Mouse (Mus musculus) bone marrow macrophage, adult 2 months (primary cell): ENCODE measurements around the gene Mindy3. TPM values are rescaled to one million over a fixed set of nuclear protein-coding genes. Genes with fewer than 3 reads are reported as not detected.
"Not testable (repeated sequence)": the region's sequence is repeated elsewhere in the genome, so short reads cannot be mapped to it uniquely, and the experiment has no call there.

Source experiments
- H3K27ac ChIP-seq: 2 replicates; pipeline ENCODE4 v1.5.1; 2012; ENCODE audit warnings: low read depth, low read length; ENCODE audit not compliant: insufficient read depth
- H3K4me1 ChIP-seq: 2 replicates; pipeline ENCODE4 v1.6.1; 2012; ENCODE audit warnings: low read length; ENCODE audit not compliant: control insufficient read depth, insufficient read depth
- H3K4me3 ChIP-seq: 2 replicates; pipeline ENCODE4 v1.5.1; 2012; ENCODE audit warnings: mild to moderate bottlenecking, low read length, moderate library complexity; ENCODE audit not compliant: insufficient read depth
- CTCF ChIP-seq: IDR thresholded peaks from 2 replicates; pipeline ENCODE4 v1.5.1; 2012; ENCODE audit warnings: low read depth, mild to moderate bottlenecking, low read length, moderate library complexity
- POLR2A ChIP-seq: IDR thresholded peaks from 2 replicates; pipeline ENCODE4 v1.6.1; 2012; ENCODE audit warnings: mild to moderate bottlenecking, low read depth, low read length, borderline replicate concordance
- polyA plus RNA-seq: library from polyadenylated mRNA; stranded (reverse); fragments of >200 nt; gene quantifications from 2 replicates; pipeline ENCODE4 v1.2.4, GENCODE M21; 2012; ENCODE audit not compliant: missing spikeins, insufficient read depth, insufficient read length

Mindy3 gene
- polyA plus RNA-seq: 27.3 and 29.9 TPM in 2 replicates

DNA sequence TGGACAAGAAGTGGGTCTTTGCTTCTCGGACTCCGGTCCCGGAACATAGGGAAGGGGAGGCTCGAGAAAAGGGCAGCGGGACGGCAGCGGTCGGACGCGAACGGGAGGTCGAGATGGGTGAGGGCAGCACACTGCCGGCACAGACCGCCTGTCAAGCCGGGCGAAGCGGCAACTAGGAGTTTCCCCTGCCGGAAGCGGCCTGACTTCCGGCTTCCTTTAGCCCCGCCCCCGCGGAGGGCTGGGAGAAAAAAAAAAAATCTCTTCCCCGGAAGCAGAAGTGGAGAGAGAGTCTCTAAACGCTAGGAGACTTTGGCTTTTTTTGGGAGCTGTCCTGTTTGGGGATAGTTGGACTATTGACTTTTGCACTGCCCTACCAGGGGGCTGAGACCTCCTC is at the start of gene Mindy3:
Gene Mindy3, minus strand, starts transcription at position 209 of the 394 bp plus-strand sequence.
- peak; percentile 86 for TF ChIP-seq POLR2A
- TF ChIP-seq CTCF: no peak
- peak within 1 kb of the TSS; percentile 90 for H3K4me3 ChIP-seq
- H3K4me1 ChIP-seq: peaks cover 7% of the 10 kb centered on the region
- peak within 1 kb of the TSS; percentile 59 for H3K27ac ChIP-seq

DNA sequence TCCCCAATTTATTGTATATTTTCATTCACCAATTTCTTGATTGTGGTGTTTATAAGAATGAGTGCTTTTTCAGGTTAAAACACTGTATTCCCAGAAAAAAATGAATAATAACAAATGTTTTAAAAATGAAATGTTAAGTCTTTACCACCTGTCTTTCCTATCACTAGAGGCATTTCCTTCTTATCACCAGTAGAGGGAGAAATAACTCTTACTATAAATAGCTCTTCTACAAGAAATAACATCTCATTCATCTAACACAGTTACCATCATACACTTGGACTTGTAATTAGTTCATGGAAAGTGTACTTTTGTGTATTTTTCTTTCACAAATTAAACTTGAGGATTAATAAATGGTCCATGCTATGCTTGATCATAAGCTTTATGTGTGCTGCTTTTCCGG is 40.5 kb upstream of the Mindy3 start:
- Histone ChIP-seq H3K27ac (no peak overlapping the region), H3K4me3 (no peak overlapping the region), H3K4me1 (no peaks in the 10 kb centered on the region)
- TF ChIP-seq POLR2A (no peak), CTCF (no peak)

DNA sequence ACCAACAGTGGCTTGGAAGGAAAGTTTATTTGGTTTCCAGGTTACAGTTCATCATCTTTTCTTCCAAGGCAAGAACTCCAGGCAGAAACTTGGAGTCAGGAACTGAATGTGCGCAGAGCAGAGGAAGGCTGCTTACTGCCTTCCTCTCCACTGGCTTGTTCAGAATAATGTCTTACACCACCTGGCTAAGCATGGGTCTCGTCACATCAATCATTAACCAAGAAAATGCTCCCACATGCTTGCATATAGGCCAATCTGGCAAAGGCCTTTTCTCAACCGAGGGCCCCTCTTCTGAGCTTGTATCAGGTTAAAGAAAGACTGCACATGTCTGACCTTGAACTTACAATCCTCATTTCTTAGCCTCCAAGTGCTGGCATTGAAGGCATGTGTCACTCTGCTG is 30.8 kb upstream of the Mindy3 start:
- TF ChIP-seq POLR2A (no peak), CTCF (no peak)
- H3K4me1 ChIP-seq: no peaks in the 10 kb centered on the region

DNA sequence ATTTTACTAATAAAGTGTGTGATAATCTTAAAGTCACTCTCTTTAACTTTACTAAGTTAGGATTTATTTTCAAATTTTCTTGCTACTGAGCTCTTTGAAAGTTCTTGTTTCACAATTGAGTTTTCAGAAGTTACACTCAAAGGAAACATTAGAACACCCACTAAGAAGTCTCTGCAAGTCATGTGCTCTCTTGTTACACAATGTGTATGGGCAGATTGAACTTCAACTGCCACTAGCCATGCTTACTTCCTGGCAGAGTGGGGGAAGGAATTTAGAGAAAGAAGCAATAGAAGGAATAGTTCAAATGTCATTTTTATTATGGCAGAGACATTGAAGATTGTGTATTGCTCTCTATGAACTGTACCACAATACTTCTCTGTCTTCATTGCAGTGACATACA is 20.9 kb upstream of the Mindy3 start:
- no peak overlapping the region for H3K27ac ChIP-seq
- TF ChIP-seq CTCF (no peak), POLR2A (no peak)
- H3K4me1 ChIP-seq: peaks cover 8% of the 10 kb centered on the region
- no peak overlapping the region for H3K4me3 ChIP-seq

More for the DNA sequence above, 30.8 kb upstream of the Mindy3 start:
- H3K4me3 ChIP-seq: no peak overlapping the region
- no peak overlapping the region for H3K27ac ChIP-seq

DNA sequence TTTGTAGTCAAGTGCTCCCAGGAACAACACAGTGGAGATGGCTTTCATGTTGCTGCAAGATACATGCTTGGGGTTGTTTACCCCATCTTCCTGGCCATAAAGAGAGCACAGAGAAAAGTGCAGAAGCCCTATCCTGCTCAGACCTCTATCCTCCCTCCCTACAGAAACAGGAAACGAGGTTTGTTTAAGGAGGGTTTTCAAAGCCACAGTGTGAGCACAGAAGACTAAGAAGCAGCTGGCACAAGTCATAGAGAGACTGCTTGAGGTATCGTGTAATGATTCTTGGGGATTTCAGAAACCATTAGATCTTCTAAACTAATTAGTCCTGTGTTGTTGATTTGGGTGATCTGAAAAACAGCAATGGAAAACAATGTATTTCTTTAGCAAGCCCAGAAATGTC is 20.3 kb upstream of the Mindy3 start:
- no peak overlapping the region; the same call in 1 of the 2 replicates for H3K27ac ChIP-seq
- H3K4me1 ChIP-seq: peaks cover 8% of the 10 kb centered on the region
- TF ChIP-seq CTCF (no peak), POLR2A (no peak)
- no peak overlapping the region for H3K4me3 ChIP-seq

DNA sequence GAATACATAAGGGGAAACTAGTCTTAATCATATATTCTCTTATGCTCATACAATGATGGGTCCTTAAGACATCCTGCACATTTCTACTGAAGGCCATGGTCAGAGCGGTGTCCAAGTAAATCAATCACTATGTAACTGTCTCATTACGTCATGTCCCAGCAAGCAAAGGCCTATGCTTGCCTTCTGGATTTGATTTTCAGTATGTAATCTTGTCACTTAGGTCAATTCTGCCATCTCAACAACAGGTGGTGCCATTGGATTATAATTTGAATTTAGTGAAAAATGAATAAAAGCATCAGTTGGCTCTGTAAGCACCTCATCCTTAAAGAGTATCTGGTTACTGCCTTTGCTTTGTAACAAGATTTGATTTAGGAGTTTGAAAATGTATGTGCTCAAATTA is 18.9 kb upstream of the Mindy3 start:
- Histone ChIP-seq H3K4me1 (peaks cover 8% of the 10 kb centered on the region), H3K27ac (no peak overlapping the region), H3K4me3 (no peak overlapping the region)
- TF ChIP-seq POLR2A: no peak
- no peak for TF ChIP-seq CTCF

DNA sequence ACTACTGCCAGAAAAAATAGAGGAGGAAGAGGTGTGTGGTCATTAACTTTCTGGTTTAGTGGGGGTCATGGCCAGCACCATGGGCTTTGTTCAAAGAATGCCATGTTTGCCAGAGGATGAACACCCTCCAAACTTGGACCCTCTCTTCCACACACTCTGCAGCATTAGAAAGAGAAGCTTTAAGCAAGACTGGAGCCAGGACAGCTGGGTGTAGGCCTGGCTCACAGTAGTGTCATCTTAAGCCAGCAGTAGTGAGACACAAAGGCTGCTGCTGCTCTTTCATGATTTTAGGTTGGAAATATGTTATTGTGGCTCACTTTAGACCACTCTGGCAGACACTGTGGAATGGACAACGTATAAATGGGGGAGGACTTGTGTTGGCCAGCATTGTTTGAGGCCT is 12.8 kb upstream of the Mindy3 start:
- Histone ChIP-seq H3K27ac (no peak overlapping the region), H3K4me3 (no peak overlapping the region), H3K4me1 (no peaks in the 10 kb centered on the region)
- no peak for TF ChIP-seq CTCF
- TF ChIP-seq POLR2A: no peak

DNA sequence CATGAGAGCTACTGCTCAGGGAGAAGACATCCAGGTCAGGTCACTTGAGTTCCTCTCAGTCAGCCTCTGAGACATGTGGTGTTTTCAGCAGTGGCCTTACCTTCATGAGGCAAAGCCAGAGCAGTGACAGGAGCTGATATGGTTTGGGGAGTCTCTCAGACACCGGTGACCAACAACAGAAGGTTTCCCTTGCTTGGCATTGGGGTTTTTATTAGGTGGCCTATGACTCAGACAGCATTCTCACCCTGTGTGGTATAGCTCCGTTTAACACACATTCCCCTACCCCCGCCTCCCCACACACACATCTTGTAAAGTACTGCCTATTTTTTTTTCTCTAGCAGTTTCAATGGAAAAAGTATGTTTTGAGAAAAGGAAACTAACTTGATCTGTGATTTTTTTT is 5.1 kb upstream of the Mindy3 start:
- TF ChIP-seq POLR2A: no peak
- no peak for TF ChIP-seq CTCF
- no peak overlapping the region for H3K27ac ChIP-seq
- H3K4me3 ChIP-seq: no peak overlapping the region
- no peaks in the 10 kb centered on the region for H3K4me1 ChIP-seq

DNA sequence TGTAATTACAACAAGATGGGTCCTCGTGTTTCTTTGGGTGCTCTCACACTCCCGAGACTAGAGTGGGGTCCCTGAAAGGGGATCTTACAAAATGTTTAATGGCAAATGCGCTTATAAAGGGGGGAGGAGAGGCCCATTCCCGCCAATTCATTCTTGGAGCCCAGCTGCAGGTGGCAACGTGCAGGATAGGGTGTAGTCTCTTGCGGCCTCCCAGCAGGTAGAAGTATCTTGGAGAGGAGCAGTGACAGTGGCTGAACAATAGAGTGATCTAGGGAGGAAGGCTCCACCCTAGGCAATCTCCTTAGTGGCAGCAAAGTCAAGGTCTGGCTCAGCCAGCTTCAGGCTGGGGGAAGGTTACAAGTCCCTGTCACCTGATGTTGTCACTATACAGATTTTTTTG is 4.2 kb upstream of the Mindy3 start:
- H3K4me1 ChIP-seq, H3K27ac ChIP-seq, H3K4me3 ChIP-seq: not testable (repeated sequence)

DNA sequence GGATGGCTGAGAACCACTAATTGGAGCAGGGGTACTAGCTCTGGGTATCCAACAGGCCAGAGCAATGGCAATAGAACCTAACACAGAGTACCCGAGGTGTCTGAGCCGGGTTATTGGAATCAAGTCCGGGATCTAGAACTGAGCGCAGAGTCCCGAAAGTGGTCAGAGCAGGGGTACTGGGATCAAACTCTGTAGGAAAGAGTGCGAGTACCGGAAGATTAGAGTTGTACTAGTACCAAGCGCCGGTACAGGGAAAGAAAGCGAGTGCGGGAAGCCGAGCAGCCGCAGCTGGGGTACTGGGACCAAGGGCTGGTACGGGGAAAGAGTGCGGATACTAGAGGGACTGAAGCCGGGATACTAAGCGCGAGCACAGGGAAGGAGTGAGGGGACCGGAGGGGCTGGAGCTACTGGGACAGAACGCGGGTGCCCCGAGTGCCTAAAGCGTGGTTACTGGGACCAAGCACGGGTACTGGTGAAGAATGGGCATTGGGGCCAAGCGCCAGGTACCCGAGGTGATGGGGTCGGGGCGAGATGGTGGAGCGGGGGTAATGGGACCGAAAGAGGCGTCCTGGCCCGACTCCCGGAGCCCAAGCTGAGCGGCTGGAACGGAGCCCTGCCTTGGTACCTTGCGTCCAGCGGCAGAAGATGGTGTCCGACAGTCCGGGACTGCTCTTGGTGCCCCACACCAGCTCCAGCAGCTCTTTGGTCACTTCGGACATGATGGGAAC is 572 bp downstream of the Mindy3 start:
- H3K4me1 ChIP-seq: peaks cover 8% of the 10 kb centered on the region
- H3K4me3 ChIP-seq: peak overlapping the region; percentile 90
- H3K27ac ChIP-seq: peak overlapping the region; percentile 59
- TF ChIP-seq POLR2A (no peak), CTCF (no peak)
